Mouse (Mus musculus) stomach, embryonic 15.5 days (tissue): ENCODE measurements around the gene Zcchc24. TPM values are rescaled to one million over a fixed set of nuclear protein-coding genes. Genes with fewer than 3 reads are reported as not detected.
A peak's percentile ranks its signal among the peaks of the same experiment; 100 is the strongest.

Experiments
- ATAC-seq: fragments of 200-750 bp; cut with Nextera tagmentation; 2 replicates; pipeline ENCODE4 v1.8.0; 2017; ENCODE audit warnings: low read depth, moderate number of reproducible peaks, moderate TSS enrichment; ENCODE audit not compliant: insufficient read depth, low FRiP score
- H3K27ac ChIP-seq: fragments of 300-500 bp; sonication (generic); 2 replicates; pipeline ENCODE4 v1.5.1; 2015; ENCODE audit warnings: mild to moderate bottlenecking, inconsistent platforms
- H3K27me3 ChIP-seq: fragments of 300-500 bp; sonication (generic); replicated peaks from 2 replicates; pipeline ENCODE4 v1.6.1; 2015; ENCODE audit warnings: inconsistent platforms
- H3K36me3 ChIP-seq: fragments of 300-500 bp; sonication (generic); 2 replicates; pipeline ENCODE4 v1.6.1; 2015; ENCODE audit warnings: inconsistent platforms
- H3K4me1 ChIP-seq: fragments of 300-500 bp; sonication (generic); 2 replicates; pipeline ENCODE4 v1.6.1; 2015; ENCODE audit warnings: inconsistent platforms
- H3K4me2 ChIP-seq: fragments of 300-500 bp; sonication (generic); 2 replicates; pipeline ENCODE4 v1.6.1; 2015; ENCODE audit warnings: mild to moderate bottlenecking, inconsistent platforms
- H3K4me3 ChIP-seq: fragments of 300-500 bp; sonication (generic); replicated peaks from 2 replicates; pipeline ENCODE4 v1.5.1; 2015; ENCODE audit warnings: inconsistent platforms
- H3K9ac ChIP-seq: fragments of 300-500 bp; sonication (generic); 2 replicates; pipeline ENCODE4 v1.6.1; 2015; ENCODE audit warnings: inconsistent platforms
- H3K9me3 ChIP-seq: fragments of 300-500 bp; sonication (generic); 2 replicates; pipeline ENCODE4 v1.6.1; 2016; ENCODE audit warnings: inconsistent platforms
- WGBS: fragments of 180-500 bp; shearing (Covaris S2); methylation state at CpG from one replicate; pipeline ENCODE4 v1.1.7; 2015; 5-methylcytosine and 5-hydroxymethylcytosine counted together
- polyA plus RNA-seq: library from polyadenylated mRNA; unstranded; fragments of >200 nt; fragmentation: Nextera tagmentation; extraction: Ambion mirVana; gene quantifications from 2 replicates; pipeline ENCODE4 v1.2.1, GENCODE M21; 2015

The Zcchc24 gene
- polyA plus RNA-seq, 1 experiment from 2014 or later = 26.9 TPM

DNA sequence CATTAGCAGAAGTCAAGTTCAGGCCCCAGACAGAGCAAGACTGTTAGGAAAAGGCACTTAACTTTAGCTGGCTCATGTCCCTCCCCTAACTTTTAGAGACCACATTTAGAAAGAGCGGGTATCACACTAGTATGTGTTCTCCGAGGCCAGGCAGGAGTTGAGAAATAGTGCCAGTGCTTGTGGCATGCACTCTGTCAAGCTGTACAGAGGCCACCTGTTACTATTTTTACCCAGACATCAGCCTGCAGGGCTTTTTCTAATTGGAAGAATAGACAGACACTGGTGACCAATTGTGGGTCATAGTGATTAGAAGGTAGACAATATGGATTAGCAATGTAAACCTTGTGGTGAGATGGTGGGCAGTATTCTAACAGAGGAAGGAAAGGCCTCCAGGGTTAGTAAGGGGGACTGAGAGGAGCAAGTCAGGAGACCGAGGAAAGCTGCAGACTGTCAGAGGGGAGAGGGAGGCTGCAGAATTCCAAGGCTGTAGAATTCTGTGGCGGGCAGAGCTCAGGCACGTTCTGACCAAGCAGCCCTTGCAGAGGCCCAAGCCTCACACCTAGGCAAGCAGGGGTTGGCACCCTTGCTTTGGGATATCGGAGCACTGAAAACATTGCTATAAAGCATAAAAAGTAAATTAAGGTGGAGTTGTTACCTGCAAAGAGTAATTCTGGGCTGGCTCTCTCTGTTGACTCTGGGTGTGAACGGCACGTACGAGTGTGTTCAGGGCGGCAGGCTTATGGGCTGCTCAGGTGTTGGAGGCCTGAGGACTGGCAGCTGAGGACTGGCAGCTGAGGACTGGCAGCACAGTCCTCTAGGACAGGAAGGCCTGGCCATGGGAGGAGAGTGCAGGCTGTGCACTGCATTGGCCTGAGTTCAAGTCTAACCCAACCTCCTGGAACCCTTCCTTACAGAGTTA, 81.6 kb downstream of the Zcchc24 start:
- no peaks in the 10 kb centered on the region for H3K36me3 ChIP-seq
- WGBS = 56% methylated on average over 10 of the region's 10 CpGs
- peaks cover 5% of the 10 kb centered on the region; the same call in 1 of the 2 replicates for H3K4me1 ChIP-seq
- peak; percentile 74 for ATAC-seq
- H3K27me3 ChIP-seq = no peaks in the 10 kb centered on the region
- no peak overlapping the region for H3K4me3 ChIP-seq
- H3K9ac ChIP-seq = no peak overlapping the region
- no peaks in the 10 kb centered on the region for H3K9me3 ChIP-seq
- peak overlapping the region; percentile 87 for H3K27ac ChIP-seq
- H3K4me2 ChIP-seq = no peak overlapping the region

DNA sequence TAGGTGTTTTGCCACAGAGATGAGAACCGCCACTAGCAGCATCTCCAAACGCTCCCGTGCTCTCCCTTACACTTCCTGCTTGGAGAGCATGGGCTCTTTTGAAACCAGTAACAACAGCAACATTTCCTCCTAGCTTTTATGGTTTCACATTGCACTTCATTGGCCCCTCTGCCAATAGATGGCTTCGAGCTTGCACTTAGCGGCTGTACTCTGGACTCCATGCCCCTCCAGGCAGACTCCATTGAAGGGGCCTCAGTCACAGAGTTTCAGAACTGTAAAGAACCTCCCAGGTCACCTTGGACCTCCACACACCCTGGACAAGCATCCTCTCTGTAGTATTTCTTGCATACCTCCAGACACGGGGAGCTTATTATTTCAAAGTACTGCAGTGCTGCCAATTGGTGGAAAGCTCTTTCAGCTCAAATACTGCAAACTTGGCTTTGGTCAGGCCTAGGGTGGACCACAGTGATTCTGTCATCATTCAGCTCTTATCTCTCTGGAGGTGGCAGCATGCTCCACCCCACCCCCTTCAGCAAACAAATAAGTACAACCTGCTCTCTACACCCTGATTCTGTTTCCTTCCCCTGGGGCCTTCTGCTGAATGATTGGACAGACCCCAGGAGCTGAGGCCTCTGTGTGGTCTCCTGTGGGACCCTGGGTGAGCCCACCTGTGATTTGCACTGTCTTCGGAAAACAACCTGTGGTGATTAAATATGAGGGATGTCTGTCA, 82.5 kb downstream of the Zcchc24 start:
- Histone ChIP-seq H3K9me3 (no peaks in the 10 kb centered on the region), H3K4me1 (peaks cover 5% of the 10 kb centered on the region; the same call in 1 of the 2 replicates), H3K36me3 (no peaks in the 10 kb centered on the region), H3K9ac (no peak overlapping the region), H3K27ac (peak overlapping the region; percentile 87), H3K4me3 (no peak overlapping the region), H3K27me3 (no peaks in the 10 kb centered on the region), H3K4me2 (no peak overlapping the region)
- 60% methylated on average over 7 of the region's 7 CpGs for WGBS
- ATAC-seq = peak; percentile 70

DNA sequence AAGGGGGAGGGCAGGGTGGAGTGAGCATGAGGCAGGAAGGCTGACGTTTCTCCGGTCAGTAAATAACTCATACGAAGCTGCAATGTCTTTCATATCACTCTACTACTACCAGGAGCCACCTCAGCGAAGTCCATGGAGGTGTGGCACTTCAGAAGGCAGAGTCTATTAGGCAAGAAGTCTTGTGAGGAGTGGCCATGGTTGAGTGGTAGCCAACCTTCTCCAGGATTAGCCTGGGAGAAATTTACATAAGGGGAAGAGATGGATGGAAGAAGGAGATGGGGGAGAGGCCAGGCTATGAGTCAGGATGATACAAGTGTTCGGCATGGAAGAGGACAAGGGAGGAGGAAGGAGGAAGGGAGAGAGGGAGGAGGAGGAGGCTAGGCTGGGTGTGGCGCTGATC, 86.8 kb downstream of the Zcchc24 start:
- no peak for ATAC-seq
- Histone ChIP-seq H3K27me3 (no peaks in the 10 kb centered on the region), H3K9me3 (no peaks in the 10 kb centered on the region), H3K36me3 (no peaks in the 10 kb centered on the region), H3K4me3 (no peak overlapping the region), H3K4me2 (no peak overlapping the region), H3K9ac (no peak overlapping the region), H3K4me1 (peaks cover 5% of the 10 kb centered on the region; the same call in 1 of the 2 replicates), H3K27ac (no peak overlapping the region)
- WGBS = 70% methylated on average over 6 of the region's 6 CpGs

DNA sequence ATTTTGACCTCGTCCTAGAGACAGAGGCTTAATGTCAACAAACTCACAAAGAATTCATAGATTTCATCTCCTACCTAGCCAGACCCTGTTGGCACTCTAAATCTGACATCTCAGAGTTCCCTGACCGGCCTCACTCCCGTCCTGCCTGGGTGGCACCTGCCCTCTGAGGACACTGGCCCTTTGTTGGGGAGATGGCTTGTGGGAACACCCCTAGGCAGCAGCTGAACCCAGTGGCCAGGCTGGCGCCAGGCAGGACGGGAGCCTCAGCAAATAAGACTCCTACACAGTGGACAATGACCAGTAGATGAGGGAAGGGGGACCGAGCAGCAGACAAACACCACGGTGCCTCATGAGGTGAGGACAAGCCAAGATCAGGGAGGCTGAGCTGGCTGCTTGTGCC, 89.2 kb downstream of the Zcchc24 start:
- Histone ChIP-seq H3K4me2 (no peak overlapping the region), H3K27me3 (no peaks in the 10 kb centered on the region), H3K9me3 (no peaks in the 10 kb centered on the region), H3K27ac (no peak overlapping the region), H3K4me3 (no peak overlapping the region), H3K9ac (no peak overlapping the region), H3K4me1 (no peaks in the 10 kb centered on the region), H3K36me3 (no peaks in the 10 kb centered on the region)
- ATAC-seq = no peak
- WGBS = 48% methylated on average over 7 of the region's 7 CpGs

DNA sequence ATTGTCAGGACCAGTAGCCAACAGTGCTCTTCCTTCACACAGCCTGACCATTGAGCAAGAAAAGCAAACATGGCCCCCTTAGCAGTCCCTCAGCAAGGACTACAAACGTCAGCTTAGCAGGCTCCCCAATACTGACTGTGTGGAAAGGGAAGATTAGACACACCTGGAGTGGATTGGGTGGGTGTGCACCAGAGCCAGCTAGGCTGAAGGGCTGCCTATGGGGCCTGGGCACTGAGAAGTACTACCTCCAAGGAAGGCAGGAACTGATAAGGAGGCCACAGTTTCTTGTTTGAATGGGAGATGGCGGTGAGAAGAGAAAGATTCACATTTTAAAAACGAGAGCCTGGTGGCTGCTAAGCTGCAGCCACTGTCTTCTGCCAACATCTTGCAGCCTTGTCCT, 101.3 kb downstream of the Zcchc24 start:
- H3K27me3 ChIP-seq = no peaks in the 10 kb centered on the region
- WGBS = 47% methylated on average over 3 of the region's 3 CpGs
- H3K4me1 ChIP-seq = no peaks in the 10 kb centered on the region
- H3K4me2 ChIP-seq = no peak overlapping the region
- H3K36me3 ChIP-seq = peaks cover 22% of the 10 kb centered on the region
- H3K9ac ChIP-seq = no peak overlapping the region
- no peak overlapping the region for H3K4me3 ChIP-seq
- no peaks in the 10 kb centered on the region for H3K9me3 ChIP-seq
- H3K27ac ChIP-seq = no peak overlapping the region
- no peak for ATAC-seq

DNA sequence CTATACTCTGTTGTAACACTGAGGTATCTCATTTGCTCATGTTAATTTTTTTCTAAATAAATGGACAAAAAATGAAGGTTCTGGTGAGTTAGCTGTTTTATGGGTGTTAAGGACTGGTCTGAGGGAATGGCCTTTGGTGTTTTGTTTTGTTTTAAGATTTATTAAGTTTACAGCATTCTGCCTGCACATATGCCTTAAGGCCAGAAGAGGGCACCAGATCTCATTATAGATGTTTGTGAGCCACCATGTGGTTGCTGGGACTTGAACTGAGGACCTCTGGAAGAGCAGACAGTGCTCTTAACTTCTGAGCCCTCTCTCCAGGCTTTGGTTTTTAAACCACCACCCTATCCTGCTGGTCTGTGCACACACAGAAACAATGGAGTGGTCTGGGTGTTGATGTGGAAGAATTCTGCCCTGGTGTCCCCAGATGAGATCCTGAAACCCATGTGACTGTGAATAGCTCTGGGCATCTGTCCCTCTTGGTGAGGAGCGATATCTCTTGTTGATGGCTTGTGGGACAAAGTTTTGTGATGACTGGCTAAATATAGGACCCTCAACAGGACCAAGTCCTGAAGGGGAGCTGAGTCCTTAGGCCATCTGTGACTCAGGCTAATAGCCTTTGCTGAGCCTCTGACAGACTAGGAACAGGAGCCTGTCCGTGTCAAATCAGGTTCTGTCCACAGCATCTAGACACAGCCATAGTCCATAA, 102.0 kb downstream of the Zcchc24 start:
- no peaks in the 10 kb centered on the region for H3K27me3 ChIP-seq
- no peak overlapping the region for H3K4me2 ChIP-seq
- H3K4me1 ChIP-seq = no peaks in the 10 kb centered on the region
- H3K36me3 ChIP-seq = peaks cover 29% of the 10 kb centered on the region
- no peak for ATAC-seq
- WGBS = 84% methylated on average over 2 of the region's 2 CpGs
- H3K9ac ChIP-seq = no peak overlapping the region
- no peak overlapping the region for H3K4me3 ChIP-seq
- no peaks in the 10 kb centered on the region for H3K9me3 ChIP-seq
- H3K27ac ChIP-seq = no peak overlapping the region

DNA sequence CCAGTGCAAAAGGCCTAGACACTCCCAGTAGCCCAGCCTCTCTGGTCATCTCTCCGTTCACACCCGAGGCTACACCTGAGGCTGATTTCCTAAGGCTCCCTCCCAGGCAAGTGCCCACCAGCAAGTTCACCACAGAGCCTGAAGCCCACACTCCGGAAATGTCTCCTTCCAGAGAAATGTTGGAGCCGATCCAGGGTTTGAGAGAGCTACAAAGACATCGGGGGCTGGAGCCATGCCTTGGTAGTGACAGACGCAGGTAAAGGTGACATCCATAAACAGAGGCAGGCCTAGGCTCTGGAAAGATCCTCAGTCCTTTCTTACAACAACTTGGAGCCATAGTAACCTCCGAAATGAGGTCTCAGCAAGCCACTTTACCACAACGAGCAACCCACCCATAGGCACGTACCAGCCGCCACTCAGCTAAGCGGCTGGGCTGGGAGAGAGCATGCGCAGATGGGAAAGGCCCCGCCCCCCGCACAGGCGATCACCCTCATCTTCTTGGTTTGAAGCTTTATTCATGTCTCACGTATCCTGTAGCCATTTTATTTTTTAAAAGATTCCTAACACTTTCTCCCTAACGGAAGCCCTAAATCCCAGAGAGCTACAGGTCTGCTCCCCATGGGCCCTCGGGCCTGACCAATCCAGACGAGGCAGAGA, 103.4 kb downstream of the Zcchc24 start:
- Histone ChIP-seq H3K27ac (no peak overlapping the region; the same call in 1 of the 2 replicates), H3K36me3 (peaks cover 32% of the 10 kb centered on the region), H3K9ac (no peak overlapping the region)

DNA sequence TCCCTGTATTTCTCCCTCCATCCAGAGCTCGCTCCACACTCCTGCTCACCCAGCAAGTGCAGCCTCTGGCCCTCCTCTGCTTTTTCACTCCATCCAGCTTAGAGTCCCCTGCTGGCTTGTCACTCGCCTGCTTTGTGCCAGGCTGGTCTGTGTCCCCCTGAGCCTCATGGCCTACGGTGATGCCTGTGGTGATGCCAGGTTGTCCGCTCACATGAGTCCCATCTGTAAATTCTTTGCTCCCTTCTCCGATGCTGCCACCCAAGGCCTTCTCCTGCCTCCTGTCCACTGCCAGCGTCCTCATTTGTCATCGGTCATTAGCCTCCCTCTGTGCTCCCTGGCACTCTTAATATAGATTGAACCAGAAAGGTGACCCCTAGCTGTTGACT, 104.5 kb downstream of the Zcchc24 start:
- Histone ChIP-seq H3K27me3 (no peaks in the 10 kb centered on the region), H3K27ac (no peak overlapping the region), H3K36me3 (peaks cover 38% of the 10 kb centered on the region), H3K9me3 (no peaks in the 10 kb centered on the region), H3K4me2 (no peak overlapping the region), H3K4me1 (no peaks in the 10 kb centered on the region), H3K4me3 (no peak overlapping the region), H3K9ac (no peak overlapping the region)
- ATAC-seq = no peak
- 76% methylated on average over 7 of the region's 7 CpGs for WGBS

More for the DNA sequence above, 103.4 kb downstream of the Zcchc24 start:
- WGBS = 79% methylated on average over 19 of the region's 19 CpGs
- Histone ChIP-seq H3K27me3 (no peaks in the 10 kb centered on the region), H3K9me3 (no peaks in the 10 kb centered on the region), H3K4me3 (no peak overlapping the region), H3K4me1 (no peaks in the 10 kb centered on the region), H3K4me2 (no peak overlapping the region)
- ATAC-seq = no peak

DNA sequence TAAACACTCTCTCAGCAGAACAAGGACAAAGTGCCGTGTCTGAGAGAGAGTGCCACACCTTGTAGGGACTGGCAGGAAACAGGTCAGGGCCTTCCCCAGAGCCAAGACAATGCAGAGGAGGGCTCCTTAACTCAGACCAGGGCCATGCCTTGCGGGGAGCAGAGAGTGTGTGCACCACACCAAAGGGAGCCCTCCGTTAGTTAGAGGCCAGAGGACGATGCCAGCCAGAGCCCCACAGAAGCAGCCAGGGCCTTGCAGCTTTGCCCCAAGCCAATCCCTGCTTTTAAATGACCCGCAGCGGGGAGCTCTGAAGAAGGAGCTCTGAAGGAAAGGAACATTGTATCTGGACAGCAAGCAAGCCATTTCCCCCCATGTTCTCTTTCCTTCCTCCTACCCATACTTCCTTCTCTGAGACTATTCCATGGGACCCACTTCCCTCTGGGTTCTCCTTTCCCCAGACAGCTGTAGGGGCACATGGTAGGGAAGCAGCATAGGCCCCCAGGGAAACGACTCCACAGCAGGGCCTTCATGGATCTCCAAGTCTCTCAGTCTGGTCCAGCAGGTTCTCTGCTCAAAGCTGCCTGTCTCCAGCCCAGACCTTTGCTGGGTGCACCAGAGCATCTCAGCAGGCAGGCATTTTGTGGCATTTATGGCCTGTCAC, 105.1 kb downstream of the Zcchc24 start:
- no peaks in the 10 kb centered on the region for H3K4me1 ChIP-seq
- H3K4me3 ChIP-seq = no peak overlapping the region
- H3K9ac ChIP-seq = no peak overlapping the region
- peaks cover 41% of the 10 kb centered on the region for H3K36me3 ChIP-seq
- no peaks in the 10 kb centered on the region for H3K9me3 ChIP-seq
- no peak for ATAC-seq
- 70% methylated on average over 7 of the region's 7 CpGs for WGBS
- H3K4me2 ChIP-seq = no peak overlapping the region
- H3K27ac ChIP-seq = no peak overlapping the region
- no peaks in the 10 kb centered on the region for H3K27me3 ChIP-seq
